Mouse (Mus musculus) cortical plate, adult 2 months (tissue): ENCODE measurements around the gene C1rl.

Source experiments
- CTCF ChIP-seq: fragments of 200-500 bp; IDR thresholded peaks from 2 replicates; pipeline ENCODE4 v1.5.1; 2011; ENCODE audit warnings: mild to moderate bottlenecking, control low read depth, low read length; ENCODE audit not compliant: insufficient read depth; ENCODE audit errors: extremely low read depth
- POLR2A ChIP-seq: fragments of 200-500 bp; IDR thresholded peaks from 2 replicates; pipeline ENCODE4 v1.6.1; 2011; ENCODE audit warnings: mild to moderate bottlenecking, low read length, control low read depth; ENCODE audit not compliant: insufficient read depth; ENCODE audit errors: extremely low read depth

DNA sequence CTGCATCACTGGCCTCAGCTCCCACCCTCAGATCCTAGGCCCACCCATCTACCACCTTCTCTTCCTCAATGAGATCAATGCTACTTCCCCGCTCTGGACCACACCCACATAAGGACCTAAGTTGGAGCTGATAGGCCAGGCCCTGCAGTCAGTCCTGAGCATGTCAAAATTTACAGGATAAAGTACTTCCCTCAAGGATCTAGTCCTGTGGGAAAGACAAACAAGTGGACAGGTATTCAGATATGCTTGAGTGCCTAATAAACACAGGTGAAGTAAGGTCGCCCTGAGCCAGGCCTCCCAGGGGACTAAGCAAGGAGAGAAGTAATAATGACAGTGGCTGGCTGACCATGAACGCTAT lies 13.4 kb upstream of the C1rl start:
- TF ChIP-seq POLR2A (no peak), CTCF (no peak)
